Mouse (Mus musculus): ENCODE data around the gene Fbxo8. TPM values are rescaled to one million over a fixed set of nuclear protein-coding genes. Genes with fewer than 3 reads are reported as not detected.

Gene Fbxo8
- polyA plus RNA-seq, 1 experiment from 2014 or later, result 39.4 TPM

DNA sequence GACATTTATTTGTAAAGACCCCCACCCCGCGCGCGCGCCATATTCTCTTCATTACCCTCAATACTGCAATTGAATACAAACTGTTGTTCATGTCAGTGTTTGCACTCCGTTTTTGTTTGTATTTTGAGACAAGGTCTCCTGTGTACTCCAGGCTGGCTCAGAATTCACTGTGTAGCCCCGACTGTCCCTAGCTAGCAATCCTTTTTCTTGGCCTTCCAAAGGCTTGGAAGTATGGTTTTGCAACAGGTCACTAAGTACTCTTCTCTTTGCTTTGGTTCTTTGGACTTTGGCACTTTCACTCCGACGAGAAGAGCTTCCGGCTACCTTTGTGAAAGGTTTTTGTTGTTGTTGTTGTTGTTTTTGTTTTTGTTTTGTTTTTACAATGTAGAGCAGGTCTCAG lies 1.2 kb downstream of the Fbxo8 start:
- H3K27ac ChIP-seq, result no peak overlapping the region
- peak overlapping the region; percentile 94 for H3K4me3 ChIP-seq
- no peaks in the 10 kb centered on the region for H3K9me3 ChIP-seq
- WGBS, result 28% methylated on average over 10 of the region's 10 CpGs
- peak overlapping the region; percentile 83 for H3K9ac ChIP-seq
- peaks cover 16% of the 10 kb centered on the region for H3K4me1 ChIP-seq (replicated peaks)
- no peaks in the 10 kb centered on the region for H3K36me3 ChIP-seq
- ATAC-seq (ENCODE audit: low FRiP score), result no peak
- H3K4me2 ChIP-seq, result peak overlapping the region; percentile 73
- no peaks in the 10 kb centered on the region for H3K27me3 ChIP-seq

DNA sequence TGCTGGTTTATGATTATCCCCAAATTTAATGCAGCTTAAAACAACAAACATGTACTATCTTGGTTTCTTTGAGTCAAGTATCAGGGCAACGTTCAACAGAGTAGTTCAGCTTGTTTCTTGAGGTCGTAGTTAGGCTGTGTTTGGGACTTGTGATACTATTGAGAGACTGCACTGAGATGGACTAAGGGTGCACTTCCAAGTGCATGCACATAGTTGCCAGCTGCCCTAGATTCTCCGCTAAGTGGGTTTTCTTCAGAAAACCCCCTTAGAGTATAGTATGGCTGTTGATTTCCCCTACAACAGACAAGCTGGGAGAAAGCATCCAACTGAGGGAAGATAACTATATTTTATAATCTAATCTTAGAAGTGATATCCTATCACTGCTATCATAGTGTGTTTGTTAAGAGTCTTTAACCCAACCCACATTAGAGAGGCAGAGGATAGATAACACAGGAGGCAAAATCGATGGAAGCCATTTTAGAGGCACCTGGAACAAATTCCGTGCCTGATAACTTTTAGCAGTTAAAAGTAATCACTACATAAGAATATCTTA lies 1.7 kb downstream of the Fbxo8 start:
- no peaks in the 10 kb centered on the region for H3K9me3 ChIP-seq
- H3K4me2 ChIP-seq, result 0 out of 2 replicates have a peak overlapping the region, but pooled peaks have one; percentile 27
- ATAC-seq (ENCODE audit: low FRiP score), result no peak
- H3K4me1 ChIP-seq (replicated peaks), result peaks cover 16% of the 10 kb centered on the region
- H3K4me3 ChIP-seq, result no peak overlapping the region
- H3K9ac ChIP-seq, result no peak overlapping the region
- 82% methylated on average over 5 of the region's 5 CpGs for WGBS
- no peak overlapping the region for H3K27ac ChIP-seq
- no peaks in the 10 kb centered on the region for H3K27me3 ChIP-seq
- no peaks in the 10 kb centered on the region for H3K36me3 ChIP-seq

GRCm38 (mm10) chr8:56564399-56565047 lies 13.6 kb downstream of the Fbxo8 start:
- Histone ChIP-seq H3K4me2 (no peak overlapping the region), H3K27ac (no peak overlapping the region), H3K9ac (no peak overlapping the region), H3K4me3 (no peak overlapping the region), H3K36me3 (peaks cover 15% of the 10 kb centered on the region), H3K4me1 (replicated peaks) (no peaks in the 10 kb centered on the region), H3K27me3 (no peaks in the 10 kb centered on the region), H3K9me3 (no peaks in the 10 kb centered on the region)
- WGBS, result 92% methylated on average over 4 of the region's 4 CpGs
- no peak for ATAC-seq (ENCODE audit: low FRiP score)

DNA sequence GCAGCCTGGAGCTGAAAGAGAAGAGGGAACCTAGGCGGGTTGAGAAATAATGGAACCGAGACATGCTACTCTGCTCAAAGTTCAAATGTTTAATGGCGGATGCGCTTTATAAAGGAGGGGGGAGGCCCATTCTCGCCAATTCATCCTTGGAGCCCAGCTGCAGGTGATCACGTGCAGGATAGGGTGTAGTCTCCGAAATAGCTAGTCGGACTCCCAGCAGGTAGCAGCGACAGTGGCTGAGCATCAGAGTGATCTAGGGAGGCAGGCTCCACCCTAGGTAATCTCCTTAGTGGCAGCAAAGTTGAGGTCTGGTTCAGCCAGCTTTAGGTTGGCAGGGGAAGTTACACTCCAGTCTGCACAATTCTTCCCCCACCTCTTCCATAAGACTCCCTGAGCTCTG lies 16.0 kb downstream of the Fbxo8 start:
- Histone ChIP-seq H3K36me3 (peaks cover 15% of the 10 kb centered on the region), H3K27me3 (no peaks in the 10 kb centered on the region), H3K9ac (no peak overlapping the region), H3K27ac (no peak overlapping the region), H3K4me3 (no peak overlapping the region), H3K4me2 (no peak overlapping the region), H3K4me1 (replicated peaks) (no peaks in the 10 kb centered on the region), H3K9me3 (no peaks in the 10 kb centered on the region)
- 94% methylated on average over 9 of the region's 9 CpGs for WGBS
- ATAC-seq (ENCODE audit: low FRiP score), result no peak

- H3K4me2 ChIP-seq, result no peak overlapping the region
- 94% methylated on average over 4 of the region's 4 CpGs for WGBS
These were observed 30.0 kb downstream of the Fbxo8 start for GRCm38 (mm10) chr8:56580918-56581317.

GRCm38 (mm10) chr8:56582841-56583240 lies 32.0 kb downstream of the Fbxo8 start:
- Histone ChIP-seq H3K4me3 (no peak overlapping the region), H3K27ac (no peak overlapping the region), H3K36me3 (no peaks in the 10 kb centered on the region)

More at GRCm38 (mm10) chr8:56580918-56581317, 30.0 kb downstream of the Fbxo8 start:
- H3K4me3 ChIP-seq, result no peak overlapping the region
- H3K27ac ChIP-seq, result no peak overlapping the region
- no peaks in the 10 kb centered on the region for H3K36me3 ChIP-seq
- H3K9ac ChIP-seq, result no peak overlapping the region
- no peaks in the 10 kb centered on the region for H3K9me3 ChIP-seq
- no peaks in the 10 kb centered on the region for H3K4me1 ChIP-seq (replicated peaks)
- no peaks in the 10 kb centered on the region for H3K27me3 ChIP-seq
- no peak for ATAC-seq (ENCODE audit: low FRiP score)

DNA sequence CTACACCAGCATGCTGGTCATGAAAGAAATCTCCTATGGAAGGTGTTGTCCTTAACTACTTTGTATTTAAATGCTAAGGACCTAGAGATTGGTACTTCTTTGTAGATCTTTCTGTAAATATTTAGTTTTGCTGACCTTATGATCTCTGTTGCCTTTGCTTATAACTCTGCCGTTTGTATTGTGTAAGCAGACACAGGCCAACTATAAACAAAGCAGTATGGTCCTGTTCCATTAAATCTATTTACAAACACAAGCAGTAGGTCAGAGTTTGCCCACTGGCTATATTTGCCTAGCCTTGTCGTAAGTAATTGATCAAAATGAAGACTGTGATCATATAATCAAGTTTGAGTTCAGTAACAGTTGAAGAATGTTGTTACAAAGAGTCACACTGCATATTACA lies 38.1 kb downstream of the Fbxo8 start:
- ATAC-seq (ENCODE audit: low FRiP score), result no peak
- WGBS, result 79% methylated on average over 2 of the region's 2 CpGs

More at GRCm38 (mm10) chr8:56582841-56583240, 32.0 kb downstream of the Fbxo8 start:
- no peaks in the 10 kb centered on the region for H3K4me1 ChIP-seq (replicated peaks)
- no peak for ATAC-seq (ENCODE audit: low FRiP score)
- H3K27me3 ChIP-seq, result no peaks in the 10 kb centered on the region
- H3K9ac ChIP-seq, result no peak overlapping the region
- no peaks in the 10 kb centered on the region for H3K9me3 ChIP-seq
- no peak overlapping the region for H3K4me2 ChIP-seq

DNA sequence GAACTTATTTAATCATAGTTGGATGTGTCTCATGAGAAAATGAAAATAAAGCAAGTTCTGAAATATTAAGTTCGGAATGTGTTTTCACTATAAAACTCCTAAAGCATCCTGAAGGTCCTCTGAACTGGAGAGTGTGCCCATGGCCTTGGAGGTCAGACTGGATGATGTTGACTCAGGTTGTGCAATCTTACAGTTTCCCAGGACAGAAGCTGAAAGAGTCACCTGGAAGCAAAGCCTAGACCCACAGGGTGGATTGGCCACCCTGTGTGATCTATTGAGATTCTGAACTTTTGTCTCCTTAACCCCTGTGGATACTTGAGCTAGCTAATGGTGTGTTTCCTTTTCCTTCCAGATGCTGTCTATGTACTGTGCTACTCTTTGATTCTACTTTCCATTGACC lies 40.2 kb downstream of the Fbxo8 start:
- H3K36me3 ChIP-seq, result peaks cover 14% of the 10 kb centered on the region
- WGBS, result 96% methylated on average over 1 of the region's 1 CpGs
- no peak for ATAC-seq (ENCODE audit: low FRiP score)

More for the DNA sequence above, 38.1 kb downstream of the Fbxo8 start:
- Histone ChIP-seq H3K27me3 (no peaks in the 10 kb centered on the region), H3K4me3 (no peak overlapping the region), H3K36me3 (peaks cover 14% of the 10 kb centered on the region), H3K27ac (no peak overlapping the region), H3K9me3 (no peaks in the 10 kb centered on the region), H3K4me1 (replicated peaks) (no peaks in the 10 kb centered on the region), H3K9ac (no peak overlapping the region), H3K4me2 (no peak overlapping the region)

GRCm38 (mm10) chr8:56591502-56591901 lies 40.6 kb downstream of the Fbxo8 start:
- 96% methylated on average over 5 of the region's 5 CpGs for WGBS
- no peak overlapping the region for H3K4me2 ChIP-seq
- no peaks in the 10 kb centered on the region for H3K9me3 ChIP-seq
- H3K27ac ChIP-seq, result no peak overlapping the region
- H3K36me3 ChIP-seq, result peaks cover 14% of the 10 kb centered on the region
- H3K27me3 ChIP-seq, result no peaks in the 10 kb centered on the region
- H3K4me1 ChIP-seq (replicated peaks), result no peaks in the 10 kb centered on the region
- H3K4me3 ChIP-seq, result no peak overlapping the region
- no peak overlapping the region for H3K9ac ChIP-seq
- ATAC-seq (ENCODE audit: low FRiP score), result no peak

More for the DNA sequence above, 40.2 kb downstream of the Fbxo8 start:
- Histone ChIP-seq H3K4me1 (replicated peaks) (no peaks in the 10 kb centered on the region), H3K4me3 (no peak overlapping the region), H3K9me3 (no peaks in the 10 kb centered on the region), H3K27ac (no peak overlapping the region), H3K9ac (no peak overlapping the region), H3K27me3 (no peaks in the 10 kb centered on the region), H3K4me2 (no peak overlapping the region)

GRCm38 (mm10) chr8:56606481-56606880 lies 55.6 kb downstream of the Fbxo8 start:
- Histone ChIP-seq H3K4me3 (no peak overlapping the region), H3K27me3 (no peaks in the 10 kb centered on the region), H3K4me2 (no peak overlapping the region), H3K9me3 (no peaks in the 10 kb centered on the region), H3K36me3 (no peaks in the 10 kb centered on the region), H3K4me1 (replicated peaks) (no peaks in the 10 kb centered on the region), H3K9ac (no peak overlapping the region), H3K27ac (no peak overlapping the region)
- 49% methylated on average over 3 of the region's 3 CpGs for WGBS
- no peak for ATAC-seq (ENCODE audit: low FRiP score)

GRCm38 (mm10) chr8:56611736-56612135 lies 60.8 kb downstream of the Fbxo8 start:
- ATAC-seq (ENCODE audit: low FRiP score), result no peak
- no peaks in the 10 kb centered on the region for H3K36me3 ChIP-seq
- no peaks in the 10 kb centered on the region for H3K9me3 ChIP-seq
- no peak overlapping the region for H3K4me2 ChIP-seq
- no peaks in the 10 kb centered on the region for H3K27me3 ChIP-seq
- H3K4me3 ChIP-seq, result no peak overlapping the region
- 90% methylated on average over 6 of the region's 6 CpGs for WGBS
- H3K4me1 ChIP-seq (replicated peaks), result no peaks in the 10 kb centered on the region
- H3K27ac ChIP-seq, result no peak overlapping the region
- no peak overlapping the region for H3K9ac ChIP-seq

DNA sequence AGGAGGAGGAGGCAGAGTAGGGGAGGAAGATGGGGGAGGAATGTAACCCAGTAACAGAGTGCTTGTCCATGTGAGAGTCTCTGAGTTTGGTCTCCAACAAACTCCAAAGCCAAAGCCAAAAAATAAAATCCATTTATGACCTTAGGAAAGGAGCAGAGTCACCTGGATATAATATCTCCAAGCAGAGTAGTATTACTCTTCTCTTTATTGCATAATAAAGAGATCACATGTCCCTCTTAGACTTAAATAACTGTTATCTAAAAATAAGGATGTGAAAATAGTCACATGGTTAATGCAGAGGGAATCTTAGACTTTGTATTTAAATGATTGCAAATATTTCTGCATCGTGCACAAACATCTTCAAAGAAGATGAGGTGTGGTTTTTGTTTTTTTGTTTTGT lies 63.3 kb downstream of the Fbxo8 start:
- no peaks in the 10 kb centered on the region for H3K36me3 ChIP-seq
- peaks cover 6% of the 10 kb centered on the region for H3K27me3 ChIP-seq
- H3K27ac ChIP-seq, result no peak overlapping the region
- no peaks in the 10 kb centered on the region for H3K4me1 ChIP-seq (replicated peaks)
- no peak for ATAC-seq (ENCODE audit: low FRiP score)
- H3K4me3 ChIP-seq, result no peak overlapping the region
- WGBS, result 90% methylated on average over 1 of the region's 1 CpGs
- no peak overlapping the region for H3K9ac ChIP-seq
- H3K4me2 ChIP-seq, result no peak overlapping the region
- H3K9me3 ChIP-seq, result no peaks in the 10 kb centered on the region

- no peaks in the 10 kb centered on the region for H3K36me3 ChIP-seq
- WGBS, result 5% methylated on average over 5 of the region's 5 CpGs
- no peak overlapping the region for H3K9ac ChIP-seq
- H3K4me2 ChIP-seq, result no peak overlapping the region
- no peaks in the 10 kb centered on the region for H3K9me3 ChIP-seq
- peak; percentile 64 for ATAC-seq (ENCODE audit: low FRiP score)
- H3K4me3 ChIP-seq, result no peak overlapping the region
- H3K27me3 ChIP-seq, result peaks cover 14% of the 10 kb centered on the region
- H3K4me1 ChIP-seq (replicated peaks), result peaks cover 3% of the 10 kb centered on the region; the same call in 1 of the 2 replicates
- H3K27ac ChIP-seq, result no peak overlapping the region
These were observed 64.1 kb downstream of the Fbxo8 start for GRCm38 (mm10) chr8:56615005-56615404.

Measured in hindbrain, embryonic 13.5 days (tissue).